Mouse (Mus musculus): ENCODE results near the gene Gm3636. TPM values are rescaled to one million over a fixed set of nuclear protein-coding genes. Genes with fewer than 3 reads are reported as not detected.

Gm3636 gene
- 12.7 TPM for polyA plus RNA-seq (2017; shearing (Covaris generic))

GRCm38 (mm10) chr14:6742232-6742631, at the start of gene Gm3636:
Gene Gm3636 (minus strand): TSS chr14:6742332.

GRCm38 (mm10) chr14:6774311-6774710, 32.2 kb upstream of the Gm3636 start, which contains the start of gene Gm8362:
Gene Gm8362 (minus strand): TSS chr14:6774411.

GRCm38 (mm10) chr14:6720151-6720550, 22.0 kb downstream of the Gm3636 start, which contains the start of gene Gm8050:
Gene Gm8050 (minus strand): TSS chr14:6720251.

Other genes with a start within 250 kb of the Gm3636 start
- gene Gm8356, start 205.0 kb downstream of the Gm3636 start, polyA plus RNA-seq (2017; shearing (Covaris generic)), result not detected
- gene Gm3629, start 151.7 kb downstream of the Gm3636 start, polyA plus RNA-seq (2017; shearing (Covaris generic)), result not detected
- not detected for gene Gm3460, start 119.9 kb downstream of the Gm3636 start, polyA plus RNA-seq (2017; shearing (Covaris generic))
- gene Gm10251, start 58.2 kb downstream of the Gm3636 start, polyA plus RNA-seq (2017; shearing (Covaris generic)), result not detected
- gene Gm8050, start 22.1 kb downstream of the Gm3636 start, polyA plus RNA-seq (2017; shearing (Covaris generic)), result not detected
- not detected for gene Gm8362, start 32.1 kb upstream of the Gm3636 start, polyA plus RNA-seq (2017; shearing (Covaris generic))
- gene Gm3642, start 98.0 kb upstream of the Gm3636 start, polyA plus RNA-seq (2017; shearing (Covaris generic)), result not detected
- 5.1 TPM for gene Gm3667, start 147.6 kb upstream of the Gm3636 start, polyA plus RNA-seq (2017; shearing (Covaris generic))
- not detected for gene Gm6356, start 231.5 kb upstream of the Gm3636 start, polyA plus RNA-seq (2017; shearing (Covaris generic))

Measured in CD4-positive, CD25-positive, alpha-beta regulatory T cell (primary cell).